Mouse (Mus musculus): ENCODE measurements at regions not wholly inside any gene's neighbourhood (a gene's known extent, or its start where the extent isn't known, plus 50 kb on each side); places are given as distances from the start of the nearest gene placed in this dataset.

GRCm38 (mm10) chr12:110207246-110207852 is 71.5 kb upstream of the Dio3 start:
- H3K36me3 ChIP-seq (replicated peaks; ENCODE audit: low read length) = no peaks in the 10 kb centered on the region
- H3K4me3 ChIP-seq (replicated peaks) = no peak overlapping the region
- no peaks in the 10 kb centered on the region for H3K9me3 ChIP-seq
- no peaks in the 10 kb centered on the region for H3K4me1 ChIP-seq
- H3K27me3 ChIP-seq (replicated peaks) = peaks cover 10% of the 10 kb centered on the region
- no peak for TF ChIP-seq FLI1 (IDR thresholded peaks at IDR 0.05; ENCODE audit: low read length)
- TF ChIP-seq GATA1 (IDR thresholded peaks at IDR 0.05; ENCODE audit: borderline replicate concordance, low read length) = no peak

GRCm38 (mm10) chr12:110212716-110213115 is 66.2 kb upstream of the Dio3 start:
- Histone ChIP-seq H3K9me3 (no peaks in the 10 kb centered on the region), H3K27me3 (replicated peaks) (peaks cover 16% of the 10 kb centered on the region), H3K36me3 (replicated peaks; ENCODE audit: low read length) (no peaks in the 10 kb centered on the region), H3K4me3 (replicated peaks) (no peak overlapping the region), H3K4me1 (no peaks in the 10 kb centered on the region)
- no peak for TF ChIP-seq FLI1 (IDR thresholded peaks at IDR 0.05; ENCODE audit: low read length)
- no peak for TF ChIP-seq GATA1 (IDR thresholded peaks at IDR 0.05; ENCODE audit: borderline replicate concordance, low read length)

GRCm38 (mm10) chr12:110214833-110215232 is 64.0 kb upstream of the Dio3 start:
- Histone ChIP-seq H3K4me1 (no peaks in the 10 kb centered on the region), H3K36me3 (replicated peaks; ENCODE audit: low read length) (no peaks in the 10 kb centered on the region), H3K4me3 (replicated peaks) (no peak overlapping the region), H3K9me3 (no peaks in the 10 kb centered on the region), H3K27me3 (replicated peaks) (peaks cover 16% of the 10 kb centered on the region)
- no peak for TF ChIP-seq GATA1 (IDR thresholded peaks at IDR 0.05; ENCODE audit: borderline replicate concordance, low read length)
- TF ChIP-seq FLI1 (IDR thresholded peaks at IDR 0.05; ENCODE audit: low read length) = no peak

GRCm38 (mm10) chr12:110215311-110215710 is 63.6 kb upstream of the Dio3 start:
- no peaks in the 10 kb centered on the region for H3K4me1 ChIP-seq
- peaks cover 14% of the 10 kb centered on the region for H3K27me3 ChIP-seq (replicated peaks)
- TF ChIP-seq FLI1 (IDR thresholded peaks at IDR 0.05; ENCODE audit: low read length) (no peak), GATA1 (IDR thresholded peaks at IDR 0.05; ENCODE audit: borderline replicate concordance, low read length) (no peak)
- H3K4me3 ChIP-seq (replicated peaks) = no peak overlapping the region
- H3K9me3 ChIP-seq = no peaks in the 10 kb centered on the region
- H3K36me3 ChIP-seq (replicated peaks; ENCODE audit: low read length) = no peaks in the 10 kb centered on the region

GRCm38 (mm10) chr12:110219750-110220149 is 59.1 kb upstream of the Dio3 start:
- H3K27me3 ChIP-seq (replicated peaks) = peaks cover 15% of the 10 kb centered on the region
- H3K4me1 ChIP-seq = no peaks in the 10 kb centered on the region
- no peak overlapping the region for H3K4me3 ChIP-seq (replicated peaks)
- H3K9me3 ChIP-seq = no peaks in the 10 kb centered on the region
- no peaks in the 10 kb centered on the region for H3K36me3 ChIP-seq (replicated peaks; ENCODE audit: low read length)
- TF ChIP-seq FLI1 (IDR thresholded peaks at IDR 0.05; ENCODE audit: low read length) (no peak), GATA1 (IDR thresholded peaks at IDR 0.05; ENCODE audit: borderline replicate concordance, low read length) (no peak)

GRCm38 (mm10) chr12:110220516-110220915 is 58.4 kb upstream of the Dio3 start:
- H3K4me1 ChIP-seq = no peaks in the 10 kb centered on the region
- no peak overlapping the region for H3K4me3 ChIP-seq (replicated peaks)
- no peaks in the 10 kb centered on the region for H3K9me3 ChIP-seq
- H3K36me3 ChIP-seq (replicated peaks; ENCODE audit: low read length) = no peaks in the 10 kb centered on the region
- TF ChIP-seq GATA1 (IDR thresholded peaks at IDR 0.05; ENCODE audit: borderline replicate concordance, low read length) = no peak
- no peak for TF ChIP-seq FLI1 (IDR thresholded peaks at IDR 0.05; ENCODE audit: low read length)
- H3K27me3 ChIP-seq (replicated peaks) = peaks cover 11% of the 10 kb centered on the region

- TF ChIP-seq FLI1 (IDR thresholded peaks at IDR 0.05; ENCODE audit: low read length) (no peak), GATA1 (IDR thresholded peaks at IDR 0.05; ENCODE audit: borderline replicate concordance, low read length) (no peak)
- Histone ChIP-seq H3K9me3 (no peaks in the 10 kb centered on the region), H3K4me3 (replicated peaks) (no peak overlapping the region), H3K27me3 (replicated peaks) (peaks cover 8% of the 10 kb centered on the region), H3K36me3 (replicated peaks; ENCODE audit: low read length) (no peaks in the 10 kb centered on the region), H3K4me1 (no peaks in the 10 kb centered on the region)
These were observed 57.7 kb upstream of the Dio3 start for GRCm38 (mm10) chr12:110221184-110221583.

- Histone ChIP-seq H3K36me3 (replicated peaks; ENCODE audit: low read length) (no peaks in the 10 kb centered on the region), H3K4me1 (no peaks in the 10 kb centered on the region), H3K27me3 (replicated peaks) (peaks cover 8% of the 10 kb centered on the region), H3K4me3 (replicated peaks) (no peak overlapping the region), H3K9me3 (no peaks in the 10 kb centered on the region)
- TF ChIP-seq FLI1 (IDR thresholded peaks at IDR 0.05; ENCODE audit: low read length) (no peak), GATA1 (IDR thresholded peaks at IDR 0.05; ENCODE audit: borderline replicate concordance, low read length) (no peak)
These were observed 57.2 kb upstream of the Dio3 start for GRCm38 (mm10) chr12:110221679-110222078.

GRCm38 (mm10) chr12:110224250-110224649 is 54.6 kb upstream of the Dio3 start:
- Histone ChIP-seq H3K36me3 (replicated peaks; ENCODE audit: low read length) (no peaks in the 10 kb centered on the region), H3K4me3 (replicated peaks) (no peak overlapping the region), H3K4me1 (no peaks in the 10 kb centered on the region), H3K27me3 (replicated peaks) (peaks cover 10% of the 10 kb centered on the region), H3K9me3 (no peaks in the 10 kb centered on the region)
- TF ChIP-seq GATA1 (IDR thresholded peaks at IDR 0.05; ENCODE audit: borderline replicate concordance, low read length) = no peak
- no peak for TF ChIP-seq FLI1 (IDR thresholded peaks at IDR 0.05; ENCODE audit: low read length)

GRCm38 (mm10) chr12:110228011-110228411 is 50.9 kb upstream of the Dio3 start:
- H3K9me3 ChIP-seq = no peaks in the 10 kb centered on the region
- H3K4me3 ChIP-seq (replicated peaks) = no peak overlapping the region
- no peaks in the 10 kb centered on the region for H3K36me3 ChIP-seq (replicated peaks; ENCODE audit: low read length)
- no peaks in the 10 kb centered on the region for H3K4me1 ChIP-seq
- TF ChIP-seq FLI1 (IDR thresholded peaks at IDR 0.05; ENCODE audit: low read length) (no peak), GATA1 (IDR thresholded peaks at IDR 0.05; ENCODE audit: borderline replicate concordance, low read length) (no peak)
- H3K27me3 ChIP-seq (replicated peaks) = peaks cover 11% of the 10 kb centered on the region
